Mouse (Mus musculus) testis, postnatal 14 days (tissue): ENCODE data around the gene Smad9.

Experiments
- DNase-seq: peaks from one replicate; pipeline ENCODE4 v3.0.0; 2021; ENCODE audit warnings: low spot score

Gene Smad9

DNA sequence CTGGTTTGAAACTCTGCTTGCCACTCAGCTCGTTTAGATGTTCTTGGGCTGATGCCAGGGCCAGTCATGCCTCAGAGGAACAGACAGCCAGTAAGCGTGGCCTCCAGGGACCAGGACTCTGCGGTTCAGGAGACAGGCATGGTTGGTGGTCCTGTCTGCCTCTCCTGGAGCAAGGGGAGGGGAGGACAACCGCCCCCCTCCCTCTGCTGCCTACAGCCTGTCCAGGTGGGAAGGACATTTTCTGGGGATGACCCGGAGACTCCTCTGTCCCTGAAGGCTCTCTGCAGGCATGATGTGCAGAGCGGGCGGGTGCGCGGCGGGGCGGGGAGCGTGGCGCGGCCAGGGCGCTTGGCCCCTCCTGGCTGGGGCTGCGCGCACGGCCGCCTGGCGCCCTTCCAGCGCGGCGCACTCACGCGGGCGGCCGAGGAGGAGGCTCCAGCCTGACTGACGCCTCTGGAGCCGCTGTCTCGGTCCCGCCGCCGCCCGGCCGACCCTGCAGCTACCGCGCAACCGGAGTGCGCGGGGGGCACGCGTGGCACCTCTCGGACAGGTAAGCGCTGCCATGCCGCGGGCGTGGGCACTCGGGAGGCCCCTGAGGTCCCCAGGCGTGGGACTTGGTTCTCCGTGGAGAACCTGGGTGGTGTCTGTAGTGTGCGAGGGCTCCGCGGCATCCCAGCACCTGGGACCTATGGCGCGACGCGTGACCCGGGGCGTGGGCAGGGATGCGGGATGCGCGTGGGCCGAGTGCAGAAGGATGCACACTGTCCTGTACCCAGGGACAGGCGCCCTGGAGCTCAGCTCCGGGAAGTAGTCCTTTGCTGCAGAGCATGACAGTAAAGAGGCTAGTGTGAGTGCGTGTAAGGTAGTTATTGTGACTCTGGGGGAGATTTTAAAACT is at the start of gene Smad9:
TSS of gene Smad9 (plus strand) at position 438 of the 897 bp plus-strand sequence.
- peak; percentile 46 for DNase-seq

DNA sequence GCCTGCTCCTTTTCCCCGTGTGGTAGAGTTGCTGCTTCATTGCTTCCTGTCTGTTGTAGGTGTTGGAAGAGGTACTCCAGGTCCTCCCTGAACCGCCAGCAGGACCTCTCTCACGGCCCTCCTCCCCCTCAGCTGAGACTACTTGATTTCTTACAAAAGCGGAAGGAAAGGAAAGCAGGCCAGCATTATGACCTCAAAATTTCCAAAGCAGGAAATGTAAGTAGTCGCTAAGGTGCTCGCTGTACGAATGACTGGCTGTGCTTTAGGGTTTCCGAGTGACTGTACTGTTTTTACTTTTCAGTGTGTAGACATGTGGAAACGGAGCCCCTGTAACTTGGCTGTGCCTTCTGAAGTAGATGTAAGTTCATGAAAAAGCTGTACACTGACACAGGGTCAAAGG is 46.4 kb upstream of the Smad9 start:
- no peak for DNase-seq

DNA sequence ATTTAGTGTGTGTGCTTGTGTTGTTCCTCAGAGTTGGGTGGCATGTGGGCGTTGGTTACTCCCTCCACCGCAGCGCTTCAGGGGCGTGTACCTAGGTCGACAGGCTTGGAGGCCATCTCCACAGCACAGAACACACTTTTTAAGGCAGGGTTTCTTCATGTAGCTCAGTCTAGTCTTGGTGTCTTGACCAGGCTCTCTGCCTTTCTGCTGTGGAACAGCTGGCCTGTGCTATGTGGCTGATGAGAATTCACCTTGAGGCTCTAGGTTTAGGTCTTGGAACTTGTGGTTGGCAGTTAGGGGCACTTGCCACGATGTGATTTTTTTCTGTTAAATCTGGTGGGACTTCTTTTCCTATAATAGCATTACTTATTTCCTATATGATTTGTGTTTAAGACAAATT is 41.1 kb upstream of the Smad9 start, which contains the start of gene Gm21958:
TSS of gene Gm21958 (minus strand) at position 101 of the 400 bp plus-strand sequence.
- no peak for DNase-seq

DNA sequence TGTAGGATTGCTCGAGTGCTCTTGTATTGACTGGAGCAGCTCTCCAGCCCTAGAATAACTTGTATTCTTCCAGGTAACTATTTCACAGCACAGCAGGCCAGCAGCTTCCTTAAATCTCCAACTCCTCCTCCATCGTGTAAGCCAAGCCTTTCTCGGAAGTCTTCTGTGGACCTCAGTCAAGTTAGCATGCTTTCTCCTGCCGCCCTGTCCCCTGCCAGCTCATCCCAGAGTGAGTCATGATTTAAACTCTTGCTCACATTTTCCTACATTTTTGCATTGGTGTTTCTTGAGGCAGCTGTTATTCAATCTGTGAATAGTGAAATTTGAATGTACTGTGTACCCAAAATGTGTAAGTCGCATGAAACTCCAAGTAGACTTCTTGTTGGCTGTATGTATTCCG is 39.9 kb upstream of the Smad9 start:
- no peak for DNase-seq

DNA sequence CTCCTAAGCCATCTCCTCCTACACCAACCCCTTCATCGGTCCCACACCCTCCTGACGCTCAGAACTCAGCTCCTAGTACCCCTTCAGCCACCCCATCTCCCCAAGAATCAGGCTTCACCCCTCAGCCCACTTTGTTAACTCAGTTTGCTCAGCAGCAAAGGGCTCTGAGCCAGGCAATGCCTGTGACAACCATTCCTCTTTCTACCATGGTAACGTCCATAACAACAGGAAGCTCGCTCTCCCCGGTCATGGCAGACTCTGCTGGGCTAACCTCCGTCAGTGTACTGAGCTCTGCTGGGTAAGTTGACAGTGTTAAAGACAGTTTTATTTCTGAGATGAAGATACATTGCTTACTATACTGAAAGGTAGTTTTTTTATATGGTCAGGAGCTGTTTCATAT is 38.0 kb upstream of the Smad9 start:
- no peak for DNase-seq

DNA sequence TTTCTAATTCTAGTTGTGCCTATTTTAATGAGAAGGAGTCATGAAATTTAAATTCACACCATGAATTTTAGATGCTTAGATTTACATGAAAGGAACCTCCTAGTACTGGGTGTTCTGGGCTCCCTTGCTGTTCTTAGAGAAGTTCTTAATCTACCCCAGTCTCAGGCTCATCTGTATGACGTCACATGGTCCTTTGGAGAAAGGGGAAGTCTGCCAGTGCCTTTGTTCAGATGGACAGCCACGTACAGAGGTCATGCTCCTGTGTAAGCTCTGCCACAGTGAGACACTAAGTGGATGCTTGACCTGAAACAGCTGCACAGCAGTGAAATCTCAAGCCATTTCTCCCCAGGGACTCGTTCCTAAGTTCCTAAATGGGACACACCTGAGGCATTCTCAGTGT is 36.4 kb upstream of the Smad9 start:
- DNase-seq: no peak

DNA sequence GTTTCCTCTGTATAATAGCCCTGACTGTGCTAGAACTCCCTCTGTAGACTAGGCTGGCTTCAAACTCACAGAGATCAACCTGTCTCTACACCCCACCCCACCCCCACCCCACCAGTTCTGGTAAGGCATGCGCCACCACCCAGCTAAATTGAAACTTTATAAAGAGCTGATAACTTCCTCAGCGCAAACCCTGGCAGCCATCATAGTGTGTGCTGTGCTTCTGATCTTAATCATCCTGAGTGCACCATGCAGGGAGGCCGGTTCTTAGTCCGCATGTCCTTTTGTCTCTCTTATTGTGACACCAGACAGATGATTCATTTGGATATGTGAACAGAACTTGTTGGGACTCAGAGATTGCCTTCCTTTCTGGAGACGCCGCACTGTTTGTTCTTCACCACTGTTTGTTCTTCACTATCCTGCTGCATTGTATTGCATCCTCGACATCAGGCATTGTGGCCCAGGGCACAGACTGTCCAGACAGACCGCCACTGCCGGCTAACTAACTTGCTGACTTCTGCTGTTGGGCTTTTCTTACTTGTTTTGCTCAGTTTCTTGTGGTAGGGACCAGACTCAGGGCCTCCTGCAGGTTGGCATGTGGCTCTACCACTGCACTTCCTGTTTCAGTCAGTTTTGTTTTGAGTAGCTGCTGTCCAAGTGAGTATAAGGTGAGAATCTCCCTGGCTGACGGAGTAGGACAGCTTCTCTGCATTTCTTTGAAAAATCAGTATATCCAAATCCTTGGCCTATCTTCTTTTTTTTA is 31.5 kb upstream of the Smad9 start:
- no peak for DNase-seq

DNA sequence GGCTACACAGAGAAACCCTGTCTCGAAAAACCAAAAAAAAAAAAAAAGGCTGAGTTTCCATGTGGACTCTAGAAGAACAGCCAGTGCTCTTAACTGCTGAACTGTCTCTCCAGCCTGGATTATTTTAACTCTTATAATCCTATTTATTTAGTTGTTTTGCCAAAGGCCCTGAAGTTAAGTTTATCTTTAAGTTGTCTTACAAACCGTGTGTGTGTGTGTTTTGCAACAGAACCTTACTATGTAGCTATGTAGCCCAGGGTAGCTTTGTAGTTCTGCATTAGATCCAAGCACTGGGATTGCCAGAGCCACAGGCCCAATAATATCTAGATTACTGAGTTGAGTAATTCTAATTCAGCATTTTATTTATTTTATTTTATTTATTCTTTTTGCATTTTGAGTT is 30.0 kb upstream of the Smad9 start:
- no peak for DNase-seq

DNA sequence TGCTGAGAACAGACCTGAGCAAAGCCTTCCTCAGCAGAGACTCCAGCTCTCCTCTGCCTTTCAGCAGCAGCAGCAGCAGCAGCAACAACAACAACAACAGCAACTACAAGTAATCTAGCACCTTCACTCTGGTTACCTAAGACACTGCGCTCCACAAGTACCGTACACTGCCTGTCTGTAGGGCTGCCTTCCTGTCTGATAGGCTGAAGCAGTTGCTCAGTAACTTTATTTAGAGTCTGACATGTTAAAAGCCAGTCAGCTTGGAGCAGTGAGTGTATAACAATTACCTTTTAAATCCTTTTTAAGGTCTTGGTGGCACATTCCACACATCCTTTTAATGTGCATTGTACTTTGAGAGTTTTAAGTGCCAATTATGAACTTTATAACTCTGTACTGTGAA is 27.8 kb upstream of the Smad9 start:
- no peak for DNase-seq

DNA sequence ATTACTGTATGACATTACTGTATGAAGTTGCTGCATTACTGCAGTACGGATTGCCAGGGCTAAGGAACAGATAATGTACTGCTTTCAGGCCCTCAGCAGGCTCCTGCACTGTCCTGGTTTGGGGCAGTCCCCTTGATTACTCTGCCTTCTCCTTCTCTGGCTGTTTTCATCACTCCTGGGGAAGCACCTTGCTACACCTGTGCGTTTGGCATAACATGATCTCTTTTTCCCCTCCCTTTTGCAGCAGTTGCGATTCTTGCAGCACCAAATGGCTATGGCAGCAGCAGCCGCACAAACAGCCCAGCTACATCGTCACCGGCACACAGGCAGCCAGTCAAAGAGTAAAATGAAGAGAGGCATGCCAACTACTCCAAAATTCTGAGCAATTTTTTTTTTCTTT is 27.3 kb upstream of the Smad9 start:
- no peak for DNase-seq

DNA sequence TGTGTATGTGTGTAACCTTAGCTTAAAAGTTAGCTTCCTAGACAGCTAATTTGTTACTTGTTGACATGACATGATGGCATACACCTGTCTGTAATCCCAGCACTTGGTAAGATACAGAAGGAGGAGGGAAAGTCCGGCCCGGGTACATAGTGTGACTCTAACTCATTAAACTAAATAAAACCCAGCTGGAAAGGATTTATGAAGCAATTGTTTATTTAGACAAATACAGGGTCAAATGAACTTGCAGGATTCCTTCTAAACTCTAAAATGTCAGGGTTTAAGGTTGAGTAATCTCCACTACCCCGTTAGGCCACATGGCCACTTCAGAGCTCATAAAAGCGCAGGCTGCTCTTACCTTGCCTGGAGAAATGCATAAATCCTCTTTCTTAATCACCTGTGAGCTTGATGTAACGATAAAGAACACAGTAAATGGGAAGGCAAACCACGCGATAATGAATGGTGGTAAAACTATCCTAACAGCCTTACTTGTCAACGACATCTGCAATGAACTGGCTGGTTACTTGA is 23.7 kb upstream of the Smad9 start:
- DNase-seq: no peak

DNA sequence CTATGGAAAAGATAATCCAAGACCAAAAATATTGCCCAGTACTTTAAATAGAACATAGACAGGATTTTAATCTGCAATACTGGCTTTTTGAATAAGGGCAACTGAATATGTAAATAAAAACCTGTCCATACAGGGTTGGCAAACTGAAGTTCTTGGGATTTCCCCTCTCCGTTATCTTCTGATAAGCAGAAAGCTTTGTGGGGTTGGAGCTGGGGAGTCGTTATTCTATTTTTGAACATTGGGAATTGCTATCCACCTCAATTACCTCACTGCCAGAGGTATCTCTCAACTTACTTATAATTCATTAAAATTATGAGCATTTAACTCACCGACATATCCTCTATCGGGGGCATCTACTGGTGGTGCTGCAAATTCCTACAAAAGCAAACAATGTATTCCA is 23.0 kb upstream of the Smad9 start:
- DNase-seq: no peak

DNA sequence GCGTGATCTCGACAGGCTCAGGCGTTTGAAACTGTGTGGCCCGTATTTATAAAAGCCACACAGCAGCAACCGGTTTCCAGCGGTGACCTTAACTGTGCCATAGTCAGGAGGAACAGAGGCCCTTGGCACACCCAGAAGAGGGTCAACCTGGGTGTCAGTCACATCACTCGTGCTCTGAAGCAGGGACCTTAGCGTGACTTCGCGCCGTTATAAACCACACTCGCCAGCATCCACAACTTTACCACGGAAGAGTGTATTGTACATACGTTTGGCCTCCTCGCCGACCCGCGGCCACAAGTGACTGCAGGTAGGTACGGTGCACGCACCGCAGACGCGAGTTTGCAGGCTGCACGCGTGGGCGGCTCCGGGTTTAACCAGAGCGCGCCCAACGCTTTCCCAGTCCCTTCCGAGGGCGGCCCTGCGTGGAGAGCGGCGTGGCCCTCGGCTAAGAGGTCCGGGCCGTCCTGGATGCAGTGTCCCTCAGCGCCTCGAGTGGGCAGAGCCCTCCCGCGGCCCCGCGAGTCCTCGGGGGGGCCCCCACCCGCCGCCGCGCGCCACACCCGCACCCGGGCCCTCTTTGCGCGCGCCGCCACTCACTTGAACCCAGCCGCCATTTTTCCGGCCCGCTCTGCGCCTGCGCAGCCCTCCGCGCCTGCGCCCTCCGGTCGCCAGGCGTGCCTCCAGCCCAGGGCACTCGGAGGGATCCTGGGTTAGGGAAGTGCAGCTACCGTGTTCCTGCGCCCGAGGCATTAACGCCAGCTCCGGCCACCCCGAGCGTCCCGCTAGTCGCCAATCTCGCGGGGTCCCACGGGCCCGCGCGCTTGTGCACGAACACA is 20.8 kb upstream of the Smad9 start:
- DNase-seq: peak; percentile 92

DNA sequence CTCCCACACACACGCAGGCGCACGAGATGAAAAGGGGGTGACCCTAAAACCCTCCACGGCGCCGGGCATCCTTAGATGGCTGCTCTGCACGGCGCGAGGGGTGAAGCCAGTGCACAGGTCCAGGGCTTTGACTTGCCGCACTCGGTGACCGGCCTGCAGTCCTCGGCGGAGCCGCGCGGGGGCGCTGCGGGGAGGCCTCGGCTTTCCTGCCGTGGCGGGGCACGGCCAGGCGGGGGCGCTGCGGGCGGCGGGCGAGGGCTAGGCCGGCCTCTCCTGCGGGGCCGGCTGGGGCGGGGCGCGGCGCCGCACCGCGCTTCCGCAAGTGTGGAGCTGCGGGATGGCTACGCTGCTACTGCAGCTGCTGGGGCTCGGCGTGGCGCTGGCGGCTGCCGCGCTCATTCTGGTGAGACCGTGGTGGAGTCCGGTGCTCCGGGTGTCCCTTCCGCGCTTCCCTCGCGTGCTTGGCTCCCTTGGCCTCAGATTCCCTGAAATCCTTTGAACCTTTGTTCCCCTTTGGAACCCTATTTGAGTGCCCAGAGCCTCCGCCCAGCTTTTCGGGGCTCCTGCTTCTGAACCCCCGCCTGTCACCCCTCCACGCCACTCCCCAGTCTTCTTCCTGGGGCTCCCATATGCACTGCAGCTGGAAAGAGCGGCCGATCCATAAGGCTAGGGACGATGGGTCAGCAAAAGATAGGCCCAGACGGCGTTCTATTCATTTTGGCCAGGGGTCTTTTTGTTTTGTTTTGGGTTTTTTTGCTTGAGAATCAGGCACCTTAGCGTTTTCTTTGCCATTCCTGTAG is 19.9 kb upstream of the Smad9 start, which contains the start of the genes Exosc8 and Alg5:
TSS of gene Exosc8 (minus strand) at position 147 of the 800 bp plus-strand sequence.
TSS of gene Alg5 (plus strand) at position 293 of the 800 bp plus-strand sequence.
- DNase-seq: peak; percentile 89

DNA sequence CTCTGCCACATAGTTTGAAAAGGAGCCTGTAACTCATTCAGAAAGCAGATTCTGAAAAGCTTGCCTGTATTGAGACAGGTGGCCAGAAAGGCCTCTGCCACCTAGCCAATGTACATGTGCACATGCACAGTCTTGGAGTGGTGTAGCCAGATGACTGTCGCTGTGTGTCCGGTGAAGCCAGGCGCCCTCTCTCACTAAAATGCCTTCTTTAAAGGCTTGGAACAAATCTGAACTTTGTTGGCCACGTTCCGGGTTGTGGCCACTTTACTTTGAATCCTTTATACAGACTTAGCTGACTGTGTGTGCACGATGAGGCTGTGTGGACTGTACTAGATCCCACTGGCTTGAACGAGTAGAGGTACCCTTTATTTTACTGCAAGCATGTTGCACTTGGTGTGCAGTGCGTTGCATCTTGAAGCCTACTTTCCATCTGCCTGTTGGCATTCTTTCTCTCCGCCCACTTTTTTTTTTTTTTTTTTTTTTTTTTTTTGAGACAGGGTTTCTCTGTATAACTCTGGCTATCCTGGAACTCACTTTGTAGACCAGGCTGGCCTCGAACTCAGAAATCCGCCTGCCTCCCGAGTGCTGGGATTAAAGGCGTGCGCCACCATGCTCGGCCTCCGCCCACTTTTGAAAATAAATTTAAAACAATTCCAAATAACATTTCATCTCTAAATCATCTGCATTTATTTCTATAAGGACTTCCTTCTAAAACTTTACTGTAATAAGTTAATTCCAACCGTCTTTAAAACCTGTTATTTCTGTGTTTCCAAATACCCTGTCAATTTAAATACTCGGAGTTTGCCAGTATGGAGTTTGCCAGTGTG is 19.1 kb upstream of the Smad9 start:
- DNase-seq: no peak

DNA sequence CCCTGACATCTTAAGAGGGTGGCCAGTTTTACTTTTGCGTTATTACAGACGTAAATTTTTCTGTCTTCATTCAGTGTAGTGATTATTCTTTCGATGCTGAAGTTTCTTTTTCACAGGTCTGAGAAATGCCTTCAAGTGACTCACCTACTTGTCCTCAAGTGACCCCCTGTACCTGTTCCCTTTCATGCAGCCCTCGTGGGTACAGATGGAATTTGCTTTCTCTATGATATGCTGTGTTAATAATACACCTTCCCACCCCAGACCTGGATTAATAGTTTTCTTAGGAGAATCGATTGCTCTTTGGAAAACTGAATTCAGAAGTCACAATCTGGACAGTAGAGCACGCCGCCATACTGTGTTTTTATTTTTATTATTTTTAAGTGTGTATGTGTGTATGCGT is 18.1 kb upstream of the Smad9 start:
- no peak for DNase-seq

DNA sequence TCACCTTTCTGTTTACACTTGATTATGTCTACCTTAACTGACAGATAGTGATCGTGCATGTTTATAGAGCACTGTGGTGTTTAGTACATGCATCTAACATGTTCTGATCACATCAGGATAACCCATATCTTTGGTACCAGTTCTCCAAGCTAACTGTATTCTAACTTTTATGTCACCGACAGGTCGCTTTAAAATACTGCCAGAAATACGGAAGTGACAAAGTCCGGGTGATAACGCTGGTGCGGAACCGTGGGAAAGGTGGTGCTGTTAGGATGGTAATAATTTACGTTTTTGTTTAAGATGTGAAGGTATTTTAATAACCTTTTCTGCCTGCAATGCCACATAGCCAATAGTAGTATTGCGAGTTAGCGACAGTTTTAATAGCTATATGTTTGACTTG is 13.4 kb upstream of the Smad9 start:
- no peak for DNase-seq

DNA sequence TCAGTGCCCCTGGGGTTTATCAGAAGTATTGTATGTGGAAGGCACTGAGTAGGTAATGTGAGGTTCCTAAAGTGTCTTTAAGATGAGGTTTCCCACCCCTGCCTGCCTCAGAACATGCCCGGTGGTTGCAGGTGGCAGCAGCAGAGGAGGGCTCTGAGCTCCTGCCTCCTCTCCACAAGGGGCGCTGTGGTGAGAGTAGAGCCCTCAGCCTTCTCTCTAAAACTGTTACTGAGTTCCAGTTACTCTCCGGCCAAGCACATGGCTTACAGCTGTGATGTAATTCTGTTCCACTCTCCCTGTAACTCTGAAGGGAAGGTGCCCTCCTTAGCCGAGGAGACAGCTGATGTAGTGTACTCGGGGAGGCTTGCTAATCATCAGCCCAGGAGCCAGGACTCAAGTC is 9.6 kb upstream of the Smad9 start:
- DNase-seq: no peak

DNA sequence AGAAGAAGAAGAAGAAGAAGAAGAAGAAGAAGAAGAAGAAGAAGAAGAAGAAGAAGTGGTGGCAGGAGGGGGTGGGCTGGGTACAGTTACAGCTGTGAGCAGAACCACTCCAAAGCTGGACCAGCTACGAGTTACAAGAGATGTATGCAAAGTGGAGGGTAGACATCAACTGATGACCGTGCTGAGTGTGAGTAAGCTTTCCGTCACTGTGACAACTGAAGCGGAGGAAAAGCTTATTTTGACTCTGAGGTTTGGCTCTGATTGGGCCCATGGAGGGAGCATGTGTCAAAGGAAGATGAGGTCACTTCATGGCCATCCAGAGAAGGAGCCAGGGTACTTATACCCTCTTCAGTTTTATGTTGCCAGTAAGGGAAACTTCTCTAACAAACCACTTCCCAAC is 2.0 kb upstream of the Smad9 start:
- no peak for DNase-seq

DNA sequence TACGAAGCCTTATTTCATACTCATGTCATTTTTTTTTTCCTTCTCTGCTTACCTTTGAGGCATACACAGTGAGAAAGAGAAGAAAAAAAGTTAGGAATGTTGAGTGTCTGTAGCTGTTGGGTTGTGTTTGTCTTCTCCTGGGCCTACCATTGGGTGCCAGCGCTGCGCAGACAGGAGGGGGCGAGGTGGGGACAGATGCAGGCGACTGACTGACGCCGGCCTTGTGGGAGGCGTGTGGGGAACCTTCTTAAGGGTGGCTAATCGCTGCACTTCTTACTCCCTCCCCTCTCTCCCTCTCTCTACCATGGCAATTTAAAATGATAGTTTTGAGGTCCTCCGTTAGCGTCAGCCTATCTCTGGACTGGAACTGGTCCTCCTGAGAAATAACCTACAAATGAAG is 676 bp downstream of the Smad9 start:
- no peak for DNase-seq
